Mouse (Mus musculus): ENCODE data around the gene Cse1l.

Cse1l gene

DNA sequence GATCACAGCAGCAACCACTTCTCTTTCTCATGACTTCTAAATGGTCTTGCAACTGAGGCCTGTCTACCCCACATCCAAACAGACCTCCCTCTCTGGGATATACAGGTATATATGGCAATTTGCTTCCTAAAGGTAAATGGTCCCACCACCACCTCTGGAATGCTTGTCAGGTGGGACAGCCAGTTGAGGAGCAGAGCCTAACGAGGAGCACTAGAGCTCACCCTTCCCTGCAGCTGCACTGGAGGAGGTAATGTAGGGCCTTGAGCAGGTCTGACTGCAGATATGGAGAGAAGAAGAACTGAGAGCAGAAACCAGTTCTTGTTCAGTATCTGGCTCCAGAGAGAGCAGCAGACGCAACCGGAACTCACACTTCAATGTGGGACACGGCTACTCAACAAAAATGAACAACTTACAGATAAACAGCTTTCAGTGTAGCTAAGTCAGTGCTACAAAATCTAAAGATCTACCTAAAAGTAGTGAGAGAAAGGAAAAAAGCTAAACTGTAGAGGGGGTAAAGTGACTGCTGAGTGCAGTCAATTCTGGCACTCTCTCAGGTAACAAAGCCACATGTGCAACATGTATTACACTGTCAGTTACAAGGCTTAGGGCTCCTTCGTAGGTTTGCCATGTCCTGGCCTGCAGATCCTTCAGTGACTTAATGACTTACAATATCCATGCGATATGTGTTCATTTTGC, 68.5 kb downstream of the Cse1l start:
- DNase-seq (ENCODE audit: low read depth, low spot score), result no peak

DNA sequence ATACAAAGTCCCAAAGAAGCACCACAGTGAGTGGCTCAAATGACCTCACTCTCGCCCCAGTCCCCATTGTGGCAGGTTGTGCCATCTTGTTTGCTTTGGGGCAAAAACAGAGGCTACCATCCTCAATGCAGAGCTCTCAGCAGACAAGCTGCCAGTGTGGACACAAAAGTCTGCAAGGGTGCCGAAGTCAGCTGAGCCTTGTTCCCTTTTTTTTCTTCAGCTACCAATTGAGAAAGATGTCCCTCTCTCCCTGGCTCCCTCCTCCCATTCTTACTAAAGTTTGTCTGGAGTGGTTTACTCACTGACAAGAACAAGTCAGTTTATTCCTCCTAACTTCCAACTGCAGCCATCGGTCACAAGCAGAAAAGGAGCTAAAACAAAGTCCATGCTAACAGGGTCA, 70.5 kb downstream of the Cse1l start:
- DNase-seq (ENCODE audit: low read depth, low spot score), result no peak

DNA sequence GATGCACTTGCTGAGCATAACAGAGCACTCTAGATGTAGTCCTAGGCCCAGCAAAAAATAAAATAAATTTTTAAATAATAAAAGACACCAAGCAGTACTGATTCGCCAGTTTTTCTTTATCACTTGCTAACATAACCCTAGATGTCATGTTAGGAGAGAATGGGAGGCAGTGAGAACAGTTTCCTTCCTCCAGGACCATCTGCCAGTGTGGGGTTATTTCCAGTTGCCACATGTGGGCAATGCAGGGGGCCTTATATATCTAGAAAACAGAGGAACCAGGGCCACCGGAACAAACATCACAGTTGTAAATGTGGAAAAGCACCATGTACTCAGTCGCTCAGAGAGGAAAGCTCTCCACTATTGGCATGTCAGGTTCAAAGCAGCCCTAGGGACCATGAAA, 71.7 kb downstream of the Cse1l start:
- no peak for DNase-seq (ENCODE audit: low read depth, low spot score)

DNA sequence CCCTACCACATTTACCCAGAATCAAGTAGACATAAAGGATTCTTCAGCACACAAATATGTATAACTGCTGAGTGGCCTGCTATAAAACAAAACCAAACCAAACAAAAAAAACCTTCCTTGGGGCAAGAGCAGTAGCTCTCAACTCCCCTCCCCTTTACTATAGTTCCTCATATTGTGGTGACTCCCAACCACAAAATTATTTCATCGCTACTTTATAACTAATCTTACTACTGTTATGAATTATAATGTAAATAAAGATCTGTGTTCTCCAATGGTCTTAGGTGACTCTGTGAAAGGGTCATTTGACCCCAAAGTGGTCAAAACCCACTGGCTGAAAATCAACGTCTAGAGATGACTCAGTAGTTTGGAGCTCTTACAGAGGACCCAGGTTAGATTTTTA, 74.3 kb downstream of the Cse1l start:
- no peak for DNase-seq (ENCODE audit: low read depth, low spot score)

DNA sequence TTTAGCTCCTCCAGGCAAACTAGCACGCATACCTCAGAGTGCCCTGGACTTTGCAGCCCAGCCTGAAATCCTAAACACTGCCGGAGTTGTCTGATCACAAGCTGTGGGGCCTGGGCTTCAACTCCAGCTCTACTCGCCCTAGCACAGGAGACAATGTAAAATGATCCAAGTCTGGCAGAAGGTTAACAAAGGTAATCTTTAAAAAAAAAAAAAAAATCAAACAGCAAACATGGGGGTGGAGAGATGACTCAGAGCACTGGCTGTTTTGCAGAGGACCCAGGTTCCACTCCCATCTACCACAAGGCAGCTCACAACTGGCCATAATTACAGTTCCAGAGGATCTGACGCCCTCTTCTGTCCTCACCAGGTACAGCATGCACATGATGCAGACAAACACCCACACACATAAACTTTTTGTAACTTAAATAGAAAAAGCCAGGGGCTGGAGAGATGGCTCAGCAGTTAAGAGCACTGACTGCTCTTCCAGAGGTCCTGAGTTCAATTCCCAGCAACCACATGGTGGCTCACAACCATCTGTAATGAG, 77.6 kb downstream of the Cse1l start:
- DNase-seq (ENCODE audit: low read depth, low spot score), result no peak

DNA sequence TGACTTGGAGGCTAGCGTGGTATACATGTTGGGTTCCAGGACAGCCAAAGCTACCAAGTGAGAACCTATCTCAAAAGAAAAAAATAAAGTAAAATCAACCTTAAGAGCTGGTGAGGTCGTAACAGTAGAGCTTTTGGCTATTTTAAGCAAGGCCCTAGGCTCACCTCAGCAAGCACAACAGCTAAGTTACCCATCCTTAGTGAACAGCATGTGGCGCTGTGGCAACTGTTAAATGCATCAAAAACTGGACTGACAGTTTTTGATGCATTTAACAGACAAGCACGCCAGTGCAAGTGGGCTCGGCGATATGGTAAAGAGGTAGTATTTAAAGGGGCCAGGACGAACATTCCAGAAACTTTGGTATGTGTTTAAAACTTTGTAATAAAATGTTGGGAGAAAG, 85.0 kb downstream of the Cse1l start:
- no peak for DNase-seq (ENCODE audit: low read depth, low spot score)

DNA sequence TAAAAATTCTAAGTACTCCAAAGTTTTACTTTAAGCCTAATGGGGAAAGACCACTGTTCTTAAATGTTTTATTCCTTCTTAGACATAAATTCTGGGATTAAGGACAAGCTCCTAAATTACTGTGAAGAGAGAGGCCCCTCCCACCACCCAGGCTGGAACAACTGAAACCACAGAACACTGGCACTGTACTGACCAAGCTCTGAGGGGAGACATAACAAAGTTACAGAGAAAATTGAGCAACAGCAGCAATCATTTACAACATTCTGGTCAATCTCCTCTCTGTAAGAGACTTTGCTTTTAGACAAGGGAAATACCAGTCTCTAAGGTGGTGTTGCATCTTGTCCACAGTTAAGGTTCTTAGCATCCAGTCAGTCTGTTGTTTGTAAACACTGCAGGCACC, 86.1 kb downstream of the Cse1l start:
- DNase-seq (ENCODE audit: low read depth, low spot score), result no peak

DNA sequence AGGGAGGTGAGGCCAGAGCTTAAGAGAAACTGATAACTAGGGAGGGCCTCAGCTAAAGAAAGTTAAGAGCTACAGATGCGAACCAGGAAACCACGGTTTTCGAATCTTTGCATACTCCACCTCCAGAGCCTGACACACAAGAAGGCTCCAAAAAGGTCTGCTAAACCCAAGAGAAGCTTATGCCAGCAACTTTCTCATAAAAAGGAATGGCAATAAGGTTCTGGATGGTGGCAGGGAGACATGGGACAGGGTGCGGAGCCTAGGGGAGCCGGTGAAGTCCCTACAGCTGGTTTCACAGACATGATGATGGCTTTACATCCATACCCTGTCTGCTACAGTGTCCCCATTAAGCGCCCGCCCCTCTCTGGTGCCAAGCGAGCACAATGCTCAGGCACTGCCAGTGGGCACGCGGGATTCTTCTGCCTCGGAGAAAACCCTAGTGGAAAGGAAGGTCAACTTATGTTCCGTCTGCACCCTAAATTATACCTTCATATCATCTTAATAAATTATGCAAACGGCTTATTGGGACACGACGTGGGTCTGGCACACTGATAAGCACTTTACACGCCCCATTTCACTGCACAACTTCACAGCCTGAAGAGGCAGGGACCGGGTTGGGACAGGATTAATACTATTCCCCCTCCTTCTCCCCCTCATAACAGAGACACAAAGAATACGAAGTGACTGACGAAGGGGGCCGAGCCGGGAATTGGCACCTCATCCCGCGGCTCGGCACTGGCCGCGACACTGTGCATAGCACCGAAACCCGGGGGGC, 89.4 kb downstream of the Cse1l start:
- peak; percentile 12 for DNase-seq (ENCODE audit: low read depth, low spot score)

All from mesoderm, embryonic 11.5 days (tissue).